Mouse (Mus musculus) small intestine, adult 2 months (tissue): ENCODE measurements around the gene Slc31a1.

Experiments used
- CTCF ChIP-seq: fragments of 200-500 bp; IDR thresholded peaks from 2 replicates; pipeline ENCODE4 v1.5.1; 2012; ENCODE audit warnings: low read depth, mild to moderate bottlenecking, control low read depth, inconsistent platforms, low read length, moderate library complexity, mixed read lengths; ENCODE audit not compliant: insufficient replicate concordance, insufficient read length; ENCODE audit errors: extremely low read depth
- POLR2A ChIP-seq: fragments of 200-500 bp; IDR thresholded peaks from 2 replicates; pipeline ENCODE4 v1.6.1; 2012; ENCODE audit warnings: low read depth, mild to moderate bottlenecking, control low read depth, inconsistent platforms, low read length, moderate library complexity

GRCm38 (mm10) chr4:62318294-62318693 is 42.2 kb upstream of the Slc31a1 start:
- no peak for TF ChIP-seq CTCF
- TF ChIP-seq POLR2A = no peak
